Mouse (Mus musculus): ENCODE measurements at regions not wholly inside any gene's neighbourhood (a gene's known extent, or its start where the extent isn't known, plus 50 kb on each side); places are given as distances from the start of the nearest gene placed in this dataset.
"Not testable (repeated sequence)": the region's sequence is repeated elsewhere in the genome, so short reads cannot be mapped to it uniquely, and the experiment has no call there.

GRCm38 (mm10) chr2:17898780-17899179, 98.0 kb downstream of the H2al2a start:
- TF ChIP-seq POLR2A (IDR thresholded peaks at IDR 0.05; ENCODE audit: extremely low read depth, insufficient read depth, low read length) (no peak), CTCF (IDR thresholded peaks at IDR 0.05; ENCODE audit: extremely low read depth, insufficient read depth, low read length) (no peak)

GRCm38 (mm10) chr2:17896036-17896435, 100.7 kb downstream of the H2al2a start:
- no peak overlapping the region for H3K4me3 ChIP-seq (ENCODE audit: insufficient read depth, low read length)
- TF ChIP-seq CTCF (IDR thresholded peaks at IDR 0.05; ENCODE audit: extremely low read depth, insufficient read depth, low read length) (no peak), POLR2A (IDR thresholded peaks at IDR 0.05; ENCODE audit: extremely low read depth, insufficient read depth, low read length) (no peak)
- H3K27ac ChIP-seq (ENCODE audit: insufficient read depth, low read length): no peak overlapping the region
- no peaks in the 10 kb centered on the region for H3K4me1 ChIP-seq (ENCODE audit: control insufficient read depth, insufficient read depth, low read length)

More at GRCm38 (mm10) chr2:17898780-17899179, 98.0 kb downstream of the H2al2a start:
- no peak overlapping the region for H3K4me3 ChIP-seq (ENCODE audit: insufficient read depth, low read length)
- no peak overlapping the region for H3K27ac ChIP-seq (ENCODE audit: insufficient read depth, low read length)
- H3K4me1 ChIP-seq (ENCODE audit: control insufficient read depth, insufficient read depth, low read length): no peaks in the 10 kb centered on the region

- not testable (repeated sequence) for H3K4me1 ChIP-seq (ENCODE audit: control insufficient read depth, insufficient read depth, low read length); H3K4me3 ChIP-seq (ENCODE audit: insufficient read depth, low read length); H3K27ac ChIP-seq (ENCODE audit: insufficient read depth, low read length)
Observed at GRCm38 (mm10) chr2:17892661-17893060, 104.1 kb downstream of the H2al2a start.

GRCm38 (mm10) chr2:17887699-17888098, 109.1 kb downstream of the H2al2a start:
- no peak for TF ChIP-seq POLR2A (IDR thresholded peaks at IDR 0.05; ENCODE audit: extremely low read depth, insufficient read depth, low read length)
- TF ChIP-seq CTCF (IDR thresholded peaks at IDR 0.05; ENCODE audit: extremely low read depth, insufficient read depth, low read length): no peak
- no peak overlapping the region for H3K27ac ChIP-seq (ENCODE audit: insufficient read depth, low read length)

GRCm38 (mm10) chr2:17882389-17882788, 114.4 kb downstream of the H2al2a start:
- TF ChIP-seq CTCF (IDR thresholded peaks at IDR 0.05; ENCODE audit: extremely low read depth, insufficient read depth, low read length): no peak
- TF ChIP-seq POLR2A (IDR thresholded peaks at IDR 0.05; ENCODE audit: extremely low read depth, insufficient read depth, low read length): no peak
- Histone ChIP-seq H3K4me3 (ENCODE audit: insufficient read depth, low read length) (no peak overlapping the region), H3K27ac (ENCODE audit: insufficient read depth, low read length) (no peak overlapping the region), H3K4me1 (ENCODE audit: control insufficient read depth, insufficient read depth, low read length) (peaks cover 2% of the 10 kb centered on the region; the same call in 1 of the 2 replicates)

More at GRCm38 (mm10) chr2:17887699-17888098, 109.1 kb downstream of the H2al2a start:
- H3K4me1 ChIP-seq (ENCODE audit: control insufficient read depth, insufficient read depth, low read length): no peaks in the 10 kb centered on the region
- H3K4me3 ChIP-seq (ENCODE audit: insufficient read depth, low read length): no peak overlapping the region

GRCm38 (mm10) chr2:17880800-17881717, 115.7 kb downstream of the H2al2a start:
- Histone ChIP-seq H3K27ac (ENCODE audit: insufficient read depth, low read length) (no peak overlapping the region), H3K4me3 (ENCODE audit: insufficient read depth, low read length) (no peak overlapping the region), H3K4me1 (ENCODE audit: control insufficient read depth, insufficient read depth, low read length) (peaks cover 2% of the 10 kb centered on the region; the same call in 1 of the 2 replicates)
- TF ChIP-seq CTCF (IDR thresholded peaks at IDR 0.05; ENCODE audit: extremely low read depth, insufficient read depth, low read length) (no peak), POLR2A (IDR thresholded peaks at IDR 0.05; ENCODE audit: extremely low read depth, insufficient read depth, low read length) (no peak)

- Histone ChIP-seq H3K4me3 (ENCODE audit: insufficient read depth, low read length) (no peak overlapping the region), H3K27ac (ENCODE audit: insufficient read depth, low read length) (no peak overlapping the region), H3K4me1 (ENCODE audit: control insufficient read depth, insufficient read depth, low read length) (peaks cover 2% of the 10 kb centered on the region; the same call in 1 of the 2 replicates)
- no peak for TF ChIP-seq CTCF (IDR thresholded peaks at IDR 0.05; ENCODE audit: extremely low read depth, insufficient read depth, low read length)
Observed at GRCm38 (mm10) chr2:17877901-17878300, 118.9 kb downstream of the H2al2a start.

- TF ChIP-seq POLR2A (IDR thresholded peaks at IDR 0.05; ENCODE audit: extremely low read depth, insufficient read depth, low read length): no peak
- no peak for TF ChIP-seq CTCF (IDR thresholded peaks at IDR 0.05; ENCODE audit: extremely low read depth, insufficient read depth, low read length)
- Histone ChIP-seq H3K4me3 (ENCODE audit: insufficient read depth, low read length) (no peak overlapping the region), H3K27ac (ENCODE audit: insufficient read depth, low read length) (no peak overlapping the region), H3K4me1 (ENCODE audit: control insufficient read depth, insufficient read depth, low read length) (peaks cover 2% of the 10 kb centered on the region; the same call in 1 of the 2 replicates)
Observed at GRCm38 (mm10) chr2:17876942-17877341, 119.8 kb downstream of the H2al2a start.

GRCm38 (mm10) chr2:17876155-17876554, 120.6 kb downstream of the H2al2a start:
- Histone ChIP-seq H3K27ac (ENCODE audit: insufficient read depth, low read length) (no peak overlapping the region), H3K4me1 (ENCODE audit: control insufficient read depth, insufficient read depth, low read length) (peaks cover 2% of the 10 kb centered on the region; the same call in 1 of the 2 replicates), H3K4me3 (ENCODE audit: insufficient read depth, low read length) (no peak overlapping the region)
- TF ChIP-seq CTCF (IDR thresholded peaks at IDR 0.05; ENCODE audit: extremely low read depth, insufficient read depth, low read length): no peak
- no peak for TF ChIP-seq POLR2A (IDR thresholded peaks at IDR 0.05; ENCODE audit: extremely low read depth, insufficient read depth, low read length)

GRCm38 (mm10) chr2:17870562-17870961, 126.2 kb downstream of the H2al2a start:
- TF ChIP-seq POLR2A (IDR thresholded peaks at IDR 0.05; ENCODE audit: extremely low read depth, insufficient read depth, low read length) (no peak), CTCF (IDR thresholded peaks at IDR 0.05; ENCODE audit: extremely low read depth, insufficient read depth, low read length) (no peak)
- H3K4me1 ChIP-seq (ENCODE audit: control insufficient read depth, insufficient read depth, low read length): no peaks in the 10 kb centered on the region
- no peak overlapping the region for H3K4me3 ChIP-seq (ENCODE audit: insufficient read depth, low read length)
- H3K27ac ChIP-seq (ENCODE audit: insufficient read depth, low read length): no peak overlapping the region

Measured in cortical plate, adult 2 months (tissue).